Mouse (Mus musculus): ENCODE results near the gene Mpp6.

DNA sequence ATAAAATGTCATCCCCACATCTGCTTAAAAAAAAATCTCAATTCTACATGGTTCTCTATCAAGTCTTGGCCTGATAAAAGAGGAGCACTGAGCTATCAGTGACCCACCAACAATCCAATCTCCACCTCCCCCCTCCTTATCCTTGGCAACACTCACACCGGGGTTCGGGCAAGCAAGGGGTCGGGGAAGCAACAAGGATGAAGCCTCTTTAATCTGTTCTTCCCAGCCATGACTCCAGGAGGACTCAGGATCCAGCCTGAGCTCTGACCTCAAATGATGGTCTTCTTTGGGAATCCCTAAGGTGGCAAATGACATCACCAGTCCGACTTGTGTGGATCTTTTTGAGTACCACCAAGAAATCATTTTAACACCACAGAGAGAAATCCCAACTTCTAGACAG is 137.8 kb downstream of the Mpp6 start:
- no peak for TF ChIP-seq TAL1 (IDR thresholded peaks at IDR 0.05; ENCODE audit: low read length)
- no peak for TF ChIP-seq GATA1 (IDR thresholded peaks at IDR 0.05; ENCODE audit: low read length)

Data from erythroblast, embryonic 14.5 days (primary cell).